Mouse (Mus musculus): ENCODE measurements around the gene Ttc23l.
"Not testable (repeated sequence)": the region's sequence is repeated elsewhere in the genome, so short reads cannot be mapped to it uniquely, and the experiment has no call there.

Ttc23l gene

DNA sequence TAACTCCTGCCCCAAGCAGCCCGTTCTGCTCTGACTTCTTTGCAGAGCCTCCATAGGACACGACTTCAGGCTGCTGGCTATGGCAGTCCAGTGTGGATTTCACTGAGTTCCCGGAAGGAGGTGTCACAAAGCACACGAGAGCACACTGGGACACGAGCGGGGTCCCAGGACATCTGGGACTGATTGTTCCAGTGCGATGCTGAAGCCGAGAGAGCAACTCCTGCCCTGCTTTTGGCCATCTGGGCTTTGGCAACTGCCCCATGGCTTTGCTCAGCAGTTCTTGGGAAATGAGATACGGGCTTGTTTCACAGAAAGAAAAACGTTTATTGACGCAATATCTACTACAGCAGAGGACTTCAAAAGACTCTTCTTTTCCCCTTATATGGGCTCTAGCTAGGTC is 52.4 kb downstream of the Ttc23l start:
- peak; percentile 6 to 51 for DNase-seq

- DNase-seq = peak; percentile 35 to 59
Observed at GRCm38 (mm10) chr15:10500838-10501719, 57.4 kb downstream of the Ttc23l start.

GRCm38 (mm10) chr15:10500035-10500434 is 58.4 kb downstream of the Ttc23l start:
- DNase-seq = no peak

DNA sequence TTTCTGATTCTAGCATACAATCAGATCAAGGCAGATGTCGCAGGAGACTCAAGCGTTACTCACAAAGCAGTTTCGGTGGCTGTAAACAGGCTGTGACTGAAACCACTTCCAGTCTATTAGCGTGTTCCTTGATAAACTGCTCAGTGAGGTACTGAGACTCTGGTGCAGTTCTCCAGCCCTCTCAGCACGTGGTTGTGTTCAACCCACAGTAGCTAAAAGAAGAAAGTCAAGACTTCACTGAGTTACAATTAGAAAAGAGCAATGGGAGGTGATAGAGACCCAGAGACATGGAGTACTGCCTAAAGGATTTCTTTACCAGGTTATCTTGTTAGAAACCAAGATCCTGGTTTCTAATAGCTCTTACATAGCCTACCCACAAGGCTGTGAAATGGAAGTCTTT is 58.9 kb downstream of the Ttc23l start:
- no peak for DNase-seq

- not testable (repeated sequence) for DNase-seq
Observed at GRCm38 (mm10) chr15:10496696-10497095, 61.8 kb downstream of the Ttc23l start.

DNA sequence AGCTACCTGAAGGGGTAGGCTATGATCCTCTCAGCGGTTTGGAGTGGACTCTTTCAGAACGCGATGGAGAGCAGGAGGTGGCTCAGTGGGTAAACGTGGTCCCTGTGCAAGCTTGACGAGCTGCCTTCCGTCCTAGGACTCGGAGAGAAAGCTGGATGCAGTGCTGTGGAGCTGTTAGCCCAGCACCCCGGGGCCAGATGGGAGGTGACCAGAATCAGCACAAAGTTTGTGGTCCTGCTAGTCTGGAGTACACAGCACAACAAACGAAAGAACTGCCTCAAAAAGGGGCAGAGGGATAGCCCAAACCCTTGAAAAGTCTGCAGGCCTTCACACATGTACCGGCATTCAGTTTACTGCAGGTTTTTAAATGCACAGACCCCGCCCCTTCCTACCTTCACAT is 62.5 kb downstream of the Ttc23l start:
- DNase-seq = no peak

DNA sequence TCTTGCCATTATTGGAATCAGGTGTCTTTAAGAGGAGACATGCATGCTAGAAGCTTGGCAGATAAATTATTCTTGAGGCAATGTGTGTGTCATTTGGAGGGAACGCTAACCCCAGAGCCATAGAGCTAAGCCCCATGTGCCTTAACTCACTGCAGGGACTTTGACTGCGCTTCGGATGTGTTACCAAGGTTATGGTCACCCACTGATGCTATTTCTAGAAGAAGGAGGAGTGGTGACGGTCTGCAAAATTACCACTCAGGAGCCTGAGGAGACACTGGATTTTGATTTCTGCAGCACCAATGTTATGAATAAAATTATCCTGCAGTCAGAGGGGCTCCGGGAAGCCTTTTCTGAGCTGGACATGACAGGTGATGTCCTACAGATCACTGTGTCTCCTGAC is 68.4 kb downstream of the Ttc23l start:
- DNase-seq = no peak

- DNase-seq = no peak
Observed at GRCm38 (mm10) chr15:10487246-10487645, 71.2 kb downstream of the Ttc23l start.

DNA sequence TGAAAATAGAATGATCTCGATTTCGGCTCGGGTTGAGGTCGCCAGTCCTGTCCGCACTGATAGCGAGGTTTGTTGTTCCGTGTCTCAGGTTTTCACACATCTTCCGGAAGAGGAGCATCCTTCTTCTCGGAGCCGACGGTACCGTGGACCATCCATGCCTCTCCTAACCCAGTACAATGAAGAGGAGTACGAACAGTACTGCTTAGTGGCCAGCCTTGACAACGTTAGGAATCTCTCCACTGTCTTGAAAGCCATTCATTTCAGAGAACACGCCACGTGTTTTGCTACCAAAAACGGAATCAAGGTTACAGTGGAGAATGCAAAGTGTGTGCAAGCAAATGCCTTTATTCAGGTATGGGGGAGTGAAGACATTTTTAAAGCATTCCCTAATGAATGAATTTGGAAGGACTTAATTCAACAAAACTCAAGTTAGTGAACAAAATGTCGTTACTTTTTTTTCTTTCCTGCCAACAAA is 72.1 kb downstream of the Ttc23l start:
- no peak for DNase-seq

GRCm38 (mm10) chr15:10485484-10486364 is 72.7 kb downstream of the Ttc23l start, which contains the start of the genes Brix1 and Rad1:
Gene Brix1, minus strand, starts transcription at chr15:10485947.
Gene Rad1, plus strand, starts transcription at chr15:10486018.
- peak; percentile 94 to 95 for DNase-seq

GRCm38 (mm10) chr15:10470941-10471340 is 87.5 kb downstream of the Ttc23l start:
- DNase-seq = no peak

- DNase-seq = peak; percentile 88 to 93
Observed at GRCm38 (mm10) chr15:10470151-10470831, 88.2 kb downstream of the Ttc23l start, which contains the start of gene Dnajc21. Gene Dnajc21, minus strand, starts transcription at chr15:10470516.

- DNase-seq = no peak
Observed at GRCm38 (mm10) chr15:10469641-10470150, 88.8 kb downstream of the Ttc23l start.

- no peak for DNase-seq
Observed at GRCm38 (mm10) chr15:10468761-10469160, 89.7 kb downstream of the Ttc23l start.

DNA sequence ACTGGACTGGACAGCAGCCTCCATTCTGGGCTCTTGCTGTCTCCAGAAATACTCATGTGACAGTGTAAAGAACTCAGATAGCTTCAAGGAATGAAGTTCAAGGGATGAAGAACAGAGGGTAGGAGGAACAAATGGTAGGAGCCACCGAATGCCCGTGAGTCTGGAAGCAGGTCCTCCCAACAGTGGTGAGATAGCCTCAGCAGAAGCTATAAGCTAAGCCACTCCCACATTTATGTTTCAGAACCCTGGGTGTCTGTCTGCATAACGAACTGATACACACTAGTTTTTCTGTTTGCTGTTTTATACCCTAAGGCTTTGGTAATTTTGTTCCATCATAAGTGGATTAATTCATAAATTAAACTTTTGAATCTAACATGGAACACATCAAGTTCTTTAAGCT is 93.8 kb downstream of the Ttc23l start:
- DNase-seq = no peak

DNA sequence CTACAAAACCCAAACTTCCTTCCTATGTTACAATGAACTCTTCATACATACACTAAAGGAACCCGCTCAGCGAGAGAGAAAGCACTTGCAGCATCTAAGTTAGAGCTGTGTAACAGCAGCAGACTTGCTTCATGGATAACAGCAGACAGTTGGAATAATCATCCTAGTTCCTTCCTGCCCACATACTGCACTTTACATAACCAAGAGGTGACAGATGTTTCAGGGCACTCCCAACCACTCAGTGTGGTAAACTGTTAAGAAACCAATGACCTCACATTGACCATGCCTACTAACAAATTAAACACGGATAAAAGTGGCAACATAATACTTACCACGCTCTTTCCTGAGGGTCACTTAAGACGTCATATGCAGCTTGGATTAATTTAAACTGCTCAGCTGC is 94.9 kb downstream of the Ttc23l start:
- no peak for DNase-seq

GRCm38 (mm10) chr15:10460986-10461385 is 97.5 kb downstream of the Ttc23l start:
- peak in 1 of 2 experiments; percentile 27 for DNase-seq
